Mouse (Mus musculus): ENCODE results near the gene Wapl. TPM values are rescaled to one million over a fixed set of nuclear protein-coding genes. Genes with fewer than 3 reads are reported as not detected.
A peak's percentile ranks its signal among the peaks of the same experiment; 100 is the strongest.

Gene Wapl
- polyA plus RNA-seq, 1 experiment from 2014 or later, result 24.9 TPM

DNA sequence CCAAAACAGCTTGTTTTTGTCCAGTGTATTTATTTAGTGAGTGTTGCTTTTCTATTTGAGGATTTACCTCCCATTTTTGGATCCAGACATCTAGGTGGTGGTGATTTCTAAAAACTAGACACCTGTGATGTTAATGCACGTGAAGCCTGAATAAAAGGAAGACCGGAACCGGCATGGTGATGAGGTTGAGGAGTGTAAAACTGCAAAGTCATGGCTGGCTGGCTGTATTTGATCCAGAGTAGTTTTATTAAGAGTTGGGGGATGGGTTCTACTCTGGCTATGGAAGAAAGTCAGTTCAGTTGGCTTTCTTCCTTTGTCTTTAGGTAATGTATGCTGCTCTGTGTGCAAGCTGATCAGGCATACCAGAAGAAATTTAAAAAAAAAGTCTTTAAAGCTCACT lies 39.1 kb downstream of the Wapl start:
- no peaks in the 10 kb centered on the region for H3K4me1 ChIP-seq
- H3K4me3 ChIP-seq, result no peak overlapping the region
- H3K36me3 ChIP-seq, result peaks cover 28% of the 10 kb centered on the region
- H3K27me3 ChIP-seq, result no peaks in the 10 kb centered on the region
- H3K9me3 ChIP-seq, result no peaks in the 10 kb centered on the region
- no peak overlapping the region for H3K4me2 ChIP-seq (replicated peaks)
- ATAC-seq (ENCODE audit: low FRiP score, low read depth), result no peak
- no peak overlapping the region for H3K27ac ChIP-seq
- WGBS, result 87% methylated on average over 3 of the region's 3 CpGs
- H3K9ac ChIP-seq, result no peak overlapping the region

GRCm38 (mm10) chr14:34718150-34718549 lies 44.4 kb downstream of the Wapl start:
- H3K4me3 ChIP-seq, result no peak overlapping the region
- no peaks in the 10 kb centered on the region for H3K27me3 ChIP-seq
- no peaks in the 10 kb centered on the region for H3K9me3 ChIP-seq
- no peaks in the 10 kb centered on the region for H3K4me1 ChIP-seq
- no peak overlapping the region for H3K4me2 ChIP-seq (replicated peaks)
- no peak overlapping the region for H3K27ac ChIP-seq
- peaks cover 20% of the 10 kb centered on the region for H3K36me3 ChIP-seq
- no peak overlapping the region for H3K9ac ChIP-seq
- ATAC-seq (ENCODE audit: low FRiP score, low read depth), result no peak
- WGBS, result 95% methylated on average over 3 of the region's 3 CpGs

- Histone ChIP-seq H3K9me3 (no peaks in the 10 kb centered on the region), H3K4me2 (replicated peaks) (no peak overlapping the region), H3K27me3 (no peaks in the 10 kb centered on the region), H3K4me3 (no peak overlapping the region), H3K27ac (no peak overlapping the region), H3K9ac (no peak overlapping the region), H3K36me3 (peaks cover 38% of the 10 kb centered on the region), H3K4me1 (no peaks in the 10 kb centered on the region)
- ATAC-seq (ENCODE audit: low FRiP score, low read depth), result no peak
- WGBS, result 74% methylated on average over 2 of the region's 2 CpGs
Observed at GRCm38 (mm10) chr14:34727709-34728108, 54.0 kb downstream of the Wapl start.

DNA sequence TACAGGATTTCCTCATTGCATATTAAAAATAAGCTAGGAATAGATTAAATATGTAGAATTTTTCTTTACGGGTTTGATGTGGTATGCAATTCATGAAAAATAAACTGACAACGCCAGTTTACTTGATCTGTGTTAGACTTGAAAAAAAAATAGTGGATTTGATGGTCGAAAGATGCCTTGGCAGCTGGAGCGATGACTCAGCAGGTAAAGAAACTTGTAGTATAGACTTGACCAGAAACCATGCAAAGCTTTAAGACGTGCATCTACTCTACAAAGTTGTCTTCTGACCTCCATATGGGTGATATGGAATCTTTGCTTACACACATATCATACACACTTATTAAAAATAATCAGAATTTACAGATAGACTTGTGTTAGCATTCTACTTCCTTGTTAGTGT lies 61.7 kb downstream of the Wapl start:
- Histone ChIP-seq H3K27me3 (no peaks in the 10 kb centered on the region), H3K9me3 (no peaks in the 10 kb centered on the region), H3K27ac (no peak overlapping the region), H3K36me3 (peaks cover 32% of the 10 kb centered on the region), H3K9ac (no peak overlapping the region), H3K4me3 (no peak overlapping the region), H3K4me2 (replicated peaks) (no peak overlapping the region), H3K4me1 (no peaks in the 10 kb centered on the region)
- 93% methylated on average over 5 of the region's 5 CpGs for WGBS
- ATAC-seq (ENCODE audit: low FRiP score, low read depth), result no peak

GRCm38 (mm10) chr14:34745401-34745800 lies 71.7 kb downstream of the Wapl start:
- Histone ChIP-seq H3K4me3 (no peak overlapping the region), H3K4me2 (replicated peaks) (no peak overlapping the region), H3K9me3 (no peaks in the 10 kb centered on the region), H3K27ac (no peak overlapping the region), H3K27me3 (no peaks in the 10 kb centered on the region), H3K4me1 (no peaks in the 10 kb centered on the region), H3K9ac (no peak overlapping the region), H3K36me3 (peaks cover 59% of the 10 kb centered on the region)
- no peak for ATAC-seq (ENCODE audit: low FRiP score, low read depth)
- WGBS, result 94% methylated on average over 1 of the region's 1 CpGs

DNA sequence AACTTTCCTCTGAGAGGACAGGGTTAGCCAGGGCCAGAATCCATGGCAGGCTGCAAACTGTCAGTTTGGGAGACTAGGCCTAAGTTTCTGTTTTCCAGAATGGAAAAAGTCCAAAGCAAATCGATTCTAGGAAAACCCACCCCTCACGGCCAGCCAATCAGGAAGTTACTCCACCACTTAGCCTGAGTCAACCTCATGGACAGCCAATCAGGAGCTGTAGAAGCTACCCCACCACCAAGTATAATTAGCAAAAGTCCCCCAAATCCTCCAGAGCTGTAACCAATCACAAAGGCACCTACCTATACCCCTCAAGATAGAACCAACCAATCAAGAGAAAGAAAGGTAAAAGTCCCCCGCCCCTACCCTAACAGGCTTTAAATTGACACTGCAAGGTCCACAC lies 82.0 kb downstream of the Wapl start:
- WGBS, result 74% methylated on average over 3 of the region's 3 CpGs
- Histone ChIP-seq H3K4me1 (no peaks in the 10 kb centered on the region), H3K27me3 (no peaks in the 10 kb centered on the region), H3K9ac (no peak overlapping the region), H3K27ac (no peak overlapping the region), H3K4me3 (no peak overlapping the region), H3K36me3 (peaks cover 3% of the 10 kb centered on the region), H3K4me2 (replicated peaks) (no peak overlapping the region), H3K9me3 (no peaks in the 10 kb centered on the region)
- no peak for ATAC-seq (ENCODE audit: low FRiP score, low read depth)

DNA sequence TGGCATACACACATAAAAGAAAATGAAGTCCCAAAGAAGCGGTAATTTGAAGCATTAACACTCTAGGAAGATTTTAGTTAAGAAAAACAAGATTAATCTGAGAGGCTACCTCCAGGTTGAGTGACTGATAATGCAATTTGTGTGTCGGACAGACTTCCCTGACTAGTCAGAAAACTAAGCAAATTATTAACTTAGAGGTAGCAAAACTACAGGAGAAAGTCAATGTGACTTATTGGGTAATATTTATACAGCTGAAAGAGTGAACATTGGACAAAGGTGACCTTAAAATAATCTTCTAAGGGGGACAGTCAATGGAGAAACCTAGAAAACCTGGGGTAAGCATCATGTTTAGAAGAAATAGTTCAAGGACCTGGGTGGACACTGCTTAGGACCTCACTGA lies 86.2 kb downstream of the Wapl start:
- Histone ChIP-seq H3K9me3 (no peaks in the 10 kb centered on the region), H3K4me1 (peaks cover 8% of the 10 kb centered on the region; the same call in 1 of the 2 replicates), H3K4me2 (replicated peaks) (no peak overlapping the region), H3K4me3 (no peak overlapping the region), H3K9ac (no peak overlapping the region), H3K27me3 (no peaks in the 10 kb centered on the region), H3K27ac (no peak overlapping the region), H3K36me3 (no peaks in the 10 kb centered on the region)
- WGBS, result 81% methylated on average over 2 of the region's 2 CpGs
- no peak for ATAC-seq (ENCODE audit: low FRiP score, low read depth)

DNA sequence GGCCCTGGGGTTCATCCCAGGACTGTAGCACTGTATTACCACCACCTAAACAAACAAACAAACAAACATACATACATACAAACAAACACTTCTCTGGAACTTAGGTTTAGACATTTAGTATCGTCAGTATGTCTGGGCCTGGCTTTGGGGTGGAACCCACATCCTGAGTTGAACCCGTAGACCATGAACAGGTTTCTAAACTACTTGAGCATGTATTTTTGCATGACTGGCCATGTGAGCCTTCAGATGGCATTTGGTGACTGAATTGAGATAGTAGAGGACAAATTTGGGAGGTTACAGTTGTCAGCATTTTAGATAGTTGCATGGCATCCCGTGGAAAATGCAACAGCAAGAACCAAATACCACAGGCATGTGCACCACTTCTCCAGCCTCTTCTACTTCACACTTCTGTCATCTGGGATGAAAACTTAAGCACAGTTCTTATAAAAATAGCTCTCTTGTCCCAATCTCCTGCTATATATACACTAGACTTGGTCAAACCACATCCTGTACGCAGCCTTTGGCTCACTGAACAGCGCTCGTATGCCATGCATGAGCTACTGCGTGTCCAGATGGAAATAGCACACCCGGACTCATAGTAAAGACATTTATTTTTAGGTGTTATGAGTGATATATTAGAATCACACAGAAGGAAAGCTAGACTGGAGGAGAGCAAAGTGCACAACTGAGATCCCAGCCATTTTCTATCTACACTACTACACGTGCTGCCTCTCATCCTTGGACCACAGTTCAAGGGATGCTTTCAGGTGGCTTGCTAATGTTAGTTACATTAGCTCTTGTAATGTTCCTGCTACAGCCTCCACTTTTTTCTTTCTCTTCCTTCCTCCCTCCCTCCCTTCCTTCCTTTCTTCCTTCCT lies 87.6 kb downstream of the Wapl start:
- Histone ChIP-seq H3K27me3 (no peaks in the 10 kb centered on the region), H3K4me1 (peaks cover 8% of the 10 kb centered on the region; the same call in 1 of the 2 replicates), H3K4me3 (no peak overlapping the region), H3K9ac (no peak overlapping the region), H3K9me3 (no peaks in the 10 kb centered on the region), H3K27ac (no peak overlapping the region), H3K36me3 (no peaks in the 10 kb centered on the region), H3K4me2 (replicated peaks) (no peak overlapping the region)
- WGBS, result 91% methylated on average over 9 of the region's 9 CpGs
- no peak for ATAC-seq (ENCODE audit: low FRiP score, low read depth)

DNA sequence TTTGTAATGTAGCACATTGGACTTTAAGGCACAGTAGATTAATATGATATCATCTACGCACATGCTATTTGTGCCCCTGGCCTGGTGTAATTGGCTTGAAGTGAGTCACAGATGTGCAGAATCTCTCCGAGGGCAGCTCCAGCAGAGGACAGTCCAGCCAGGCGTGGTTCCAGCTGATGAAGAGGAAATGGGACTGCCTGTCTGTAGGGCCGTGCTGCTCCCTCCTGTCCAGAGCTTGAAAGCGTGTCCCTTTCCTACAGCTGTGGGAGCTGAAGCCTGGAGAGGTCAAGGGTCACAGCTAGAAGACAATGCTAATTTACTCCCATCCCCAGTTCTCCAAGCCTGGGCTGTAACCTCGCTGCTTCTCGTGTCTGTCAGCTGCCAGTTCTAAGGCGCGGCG lies 89.0 kb downstream of the Wapl start:
- no peak overlapping the region for H3K27ac ChIP-seq
- H3K9ac ChIP-seq, result no peak overlapping the region
- no peak overlapping the region for H3K4me3 ChIP-seq
- H3K4me1 ChIP-seq, result peaks cover 8% of the 10 kb centered on the region; the same call in 1 of the 2 replicates
- no peaks in the 10 kb centered on the region for H3K9me3 ChIP-seq
- H3K36me3 ChIP-seq, result no peaks in the 10 kb centered on the region
- H3K27me3 ChIP-seq, result no peaks in the 10 kb centered on the region
- no peak for ATAC-seq (ENCODE audit: low FRiP score, low read depth)
- H3K4me2 ChIP-seq (replicated peaks), result no peak overlapping the region
- WGBS, result 50% methylated on average over 10 of the region's 10 CpGs

DNA sequence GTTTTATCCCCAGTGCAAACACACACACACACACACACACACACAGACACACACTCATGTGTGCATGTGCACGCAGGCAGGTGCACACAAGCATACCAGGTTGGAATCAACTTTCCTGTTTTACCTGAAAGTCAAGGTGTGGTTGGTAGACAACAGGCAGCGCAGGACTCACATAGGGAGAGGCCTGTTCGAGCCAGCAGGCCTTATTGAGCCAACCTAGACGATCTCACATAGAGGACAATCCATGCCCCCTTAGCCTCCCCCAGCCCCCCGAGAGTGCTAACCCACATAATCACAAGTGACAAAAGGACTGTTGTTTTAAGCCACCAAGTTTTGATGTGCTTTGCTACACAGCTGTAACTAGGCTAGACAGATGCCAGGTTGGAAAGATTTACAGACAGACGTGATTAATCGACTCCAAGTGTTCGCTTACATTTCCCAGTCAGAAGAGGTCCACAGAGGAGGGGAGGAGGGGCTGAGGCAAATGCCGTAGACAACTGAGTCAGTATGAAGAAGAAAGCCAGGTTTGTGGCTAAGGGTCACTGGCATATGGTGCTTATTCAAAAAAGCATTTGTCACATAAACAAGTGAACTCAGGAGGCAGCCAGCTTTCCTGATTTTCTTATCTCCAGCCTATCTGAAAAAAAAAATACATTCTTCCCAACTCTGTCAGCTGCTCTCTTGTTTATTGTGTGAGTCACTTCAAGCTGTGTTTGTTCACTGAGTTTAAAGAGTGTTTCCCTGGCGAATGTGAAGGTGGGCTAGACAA lies 90.2 kb downstream of the Wapl start:
- no peak overlapping the region for H3K9ac ChIP-seq
- no peak overlapping the region for H3K4me2 ChIP-seq (replicated peaks)
- WGBS, result 31% methylated on average over 10 of the region's 10 CpGs
- no peak overlapping the region for H3K27ac ChIP-seq
- H3K4me1 ChIP-seq, result peaks cover 11% of the 10 kb centered on the region; the same call in 1 of the 2 replicates
- ATAC-seq (ENCODE audit: low FRiP score, low read depth), result 0 out of 2 replicates have a peak, but pooled peaks have one; percentile 29
- no peaks in the 10 kb centered on the region for H3K27me3 ChIP-seq
- H3K4me3 ChIP-seq, result no peak overlapping the region
- no peaks in the 10 kb centered on the region for H3K9me3 ChIP-seq
- no peaks in the 10 kb centered on the region for H3K36me3 ChIP-seq

- Histone ChIP-seq H3K4me1 (peaks cover 18% of the 10 kb centered on the region), H3K36me3 (no peaks in the 10 kb centered on the region), H3K4me2 (replicated peaks) (no peak overlapping the region), H3K27ac (no peak overlapping the region), H3K4me3 (no peak overlapping the region), H3K9me3 (no peaks in the 10 kb centered on the region), H3K27me3 (peaks cover 9% of the 10 kb centered on the region), H3K9ac (no peak overlapping the region)
- WGBS, result 84% methylated on average over 9 of the region's 9 CpGs
- no peak for ATAC-seq (ENCODE audit: low FRiP score, low read depth)
Observed at GRCm38 (mm10) chr14:34764908-34765307, 91.2 kb downstream of the Wapl start.

DNA sequence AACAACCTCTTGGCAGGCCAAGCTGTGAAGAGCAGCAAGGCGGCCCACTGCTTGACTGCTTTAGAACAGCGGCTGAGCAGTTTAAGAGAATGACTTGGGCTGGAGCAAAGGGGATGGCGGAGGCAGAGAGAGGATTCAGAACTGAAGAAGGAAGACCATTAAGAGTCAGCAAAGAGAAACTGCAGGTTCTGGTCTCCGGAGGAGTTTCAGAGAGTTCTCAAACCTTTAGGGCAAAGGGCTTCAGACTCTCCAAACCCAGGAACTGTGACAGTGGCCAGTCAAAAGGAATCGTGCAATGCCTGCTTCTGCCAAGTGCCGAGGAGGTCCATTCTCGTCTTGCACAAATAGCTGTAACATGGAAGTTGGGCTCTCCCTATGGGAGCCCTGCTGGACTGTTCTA lies 91.7 kb downstream of the Wapl start:
- Histone ChIP-seq H3K27ac (no peak overlapping the region), H3K4me2 (replicated peaks) (no peak overlapping the region), H3K36me3 (no peaks in the 10 kb centered on the region), H3K9me3 (no peaks in the 10 kb centered on the region), H3K4me1 (peaks cover 18% of the 10 kb centered on the region), H3K27me3 (peaks cover 14% of the 10 kb centered on the region), H3K9ac (no peak overlapping the region), H3K4me3 (no peak overlapping the region)
- ATAC-seq (ENCODE audit: low FRiP score, low read depth), result no peak
- 91% methylated on average over 7 of the region's 7 CpGs for WGBS

Data from limb, embryonic 13.5 days (tissue).